Mouse (Mus musculus): ENCODE results near the gene Tcaf2.

Gene Tcaf2

DNA sequence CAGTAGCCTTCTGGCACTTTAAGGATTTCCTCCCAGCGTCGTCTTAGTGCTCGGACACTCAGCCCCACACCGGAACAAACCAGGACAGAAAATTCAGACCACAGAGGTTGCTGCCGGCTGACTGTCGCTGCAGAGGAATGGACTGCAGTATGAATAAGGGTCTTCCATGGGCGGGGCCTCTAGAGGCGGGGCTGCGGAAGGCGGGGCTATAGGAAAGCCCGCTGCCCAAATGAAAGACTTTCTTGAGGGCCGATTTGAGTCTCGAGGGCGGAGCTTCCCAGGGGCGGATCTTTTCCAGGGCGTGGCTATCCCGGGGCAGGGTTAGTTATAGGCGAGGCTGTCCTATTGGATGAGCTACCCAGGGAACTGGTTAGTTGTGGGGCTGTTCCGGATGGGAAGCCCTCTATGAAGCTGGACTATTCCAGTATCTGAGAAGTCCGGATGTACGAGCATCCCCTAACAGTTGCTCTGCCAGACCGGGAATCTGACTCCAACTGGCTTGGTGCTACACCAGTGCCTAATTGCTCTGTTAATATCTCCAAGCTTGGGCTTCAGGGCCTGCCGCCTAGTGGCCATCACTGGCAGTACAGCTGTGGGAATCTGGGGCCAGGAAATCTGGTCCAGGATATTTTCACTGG lies at the start of gene Tcaf2:
Gene Tcaf2, minus strand, starts transcription at position 343 of the 638 bp plus-strand sequence.
- peak; percentile 77 for DNase-seq (ENCODE audit: extremely low spot score, low read depth, low spot score)

DNA sequence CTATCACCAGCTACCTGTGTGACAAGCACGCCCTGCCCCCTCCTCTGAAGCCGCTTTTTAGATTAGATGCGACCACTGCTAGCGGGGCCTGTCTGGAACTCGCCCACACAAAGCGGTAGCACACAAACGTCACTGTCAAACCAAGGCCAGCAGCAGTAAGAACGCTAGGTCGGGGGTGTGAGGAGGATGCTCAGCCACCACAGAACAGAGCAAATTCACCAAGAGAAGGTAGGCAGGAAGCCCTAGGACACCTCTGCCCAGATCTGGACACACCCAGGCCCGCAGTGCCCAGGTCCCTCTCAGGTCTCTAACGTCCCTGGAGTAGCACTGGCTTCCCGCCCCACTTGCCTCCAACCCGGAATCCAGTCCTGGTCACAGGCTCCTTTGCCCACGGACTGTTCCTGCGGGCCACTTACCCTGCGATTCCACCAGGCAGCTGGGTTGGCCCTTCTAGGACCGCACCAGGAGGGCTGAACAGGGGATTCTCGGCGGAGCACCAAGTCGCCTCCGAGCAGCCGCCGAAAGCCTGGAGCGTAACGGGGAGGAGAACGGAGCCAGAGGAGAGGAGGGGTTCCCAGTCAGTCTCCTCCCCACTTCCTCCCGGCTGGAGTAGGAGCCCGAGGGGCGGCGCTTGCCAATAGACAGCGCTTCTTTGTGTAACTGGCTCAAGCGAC lies 47.6 kb upstream of the Tcaf2 start:
- DNase-seq (ENCODE audit: extremely low spot score, low read depth, low spot score): peak; percentile 46

DNA sequence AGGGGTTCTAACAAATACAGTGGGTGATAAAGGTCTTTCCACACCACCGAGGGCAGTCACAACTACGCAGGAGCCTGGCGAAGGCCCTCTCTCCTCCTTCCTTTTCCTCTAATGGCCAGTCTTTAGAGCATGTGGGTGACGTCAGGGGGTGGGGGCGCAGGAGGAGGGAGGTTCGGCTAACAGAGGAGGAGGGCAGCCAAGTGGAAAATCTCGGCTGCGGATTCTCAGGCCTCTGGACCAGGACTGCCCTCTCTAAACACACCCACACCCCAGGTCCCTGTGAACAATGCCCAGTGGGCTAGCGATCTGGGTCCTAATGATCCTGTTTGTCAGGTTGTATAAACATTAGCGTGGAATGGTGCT lies 47.1 kb upstream of the Tcaf2 start:
- peak; percentile 39 for DNase-seq (ENCODE audit: extremely low spot score, low read depth, low spot score)

DNA sequence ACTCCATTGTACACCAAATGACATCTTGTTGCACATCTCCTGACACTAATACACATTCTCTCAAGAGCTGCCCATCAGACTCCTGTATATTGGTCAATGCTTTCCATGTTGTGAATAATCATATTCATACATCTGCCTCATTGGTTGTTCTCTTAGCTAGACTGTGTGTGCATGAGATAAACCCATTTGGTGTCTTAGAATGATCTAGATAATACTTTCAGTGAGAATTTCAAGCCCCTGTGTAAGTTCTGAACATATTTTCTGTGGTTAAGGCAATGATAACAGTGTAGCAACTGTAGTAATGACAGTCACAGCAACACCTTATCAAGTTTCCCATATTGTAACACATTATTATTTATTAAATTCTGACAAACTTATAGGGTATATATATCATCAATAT lies 44.7 kb upstream of the Tcaf2 start:
- no peak for DNase-seq (ENCODE audit: extremely low spot score, low read depth, low spot score)

DNA sequence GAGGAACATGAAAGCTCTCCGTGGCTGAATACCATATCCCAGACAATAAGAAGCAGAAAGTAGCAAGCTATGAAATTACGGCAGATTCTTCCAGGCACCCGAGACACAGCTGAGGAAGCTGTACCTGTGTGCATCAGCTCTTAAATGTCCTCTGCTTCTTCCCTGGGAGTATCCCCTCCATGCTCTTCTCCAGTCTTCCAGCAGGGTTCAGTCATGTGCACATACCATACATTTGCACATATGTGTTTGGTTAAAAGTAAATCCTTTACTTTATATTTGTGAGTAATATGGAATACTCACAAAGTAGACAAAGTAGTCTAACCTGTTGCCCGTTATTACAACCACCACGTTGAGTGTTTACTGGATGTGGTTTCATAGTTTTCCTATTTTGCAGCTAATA lies 42.9 kb upstream of the Tcaf2 start:
- DNase-seq (ENCODE audit: extremely low spot score, low read depth, low spot score): no peak

DNA sequence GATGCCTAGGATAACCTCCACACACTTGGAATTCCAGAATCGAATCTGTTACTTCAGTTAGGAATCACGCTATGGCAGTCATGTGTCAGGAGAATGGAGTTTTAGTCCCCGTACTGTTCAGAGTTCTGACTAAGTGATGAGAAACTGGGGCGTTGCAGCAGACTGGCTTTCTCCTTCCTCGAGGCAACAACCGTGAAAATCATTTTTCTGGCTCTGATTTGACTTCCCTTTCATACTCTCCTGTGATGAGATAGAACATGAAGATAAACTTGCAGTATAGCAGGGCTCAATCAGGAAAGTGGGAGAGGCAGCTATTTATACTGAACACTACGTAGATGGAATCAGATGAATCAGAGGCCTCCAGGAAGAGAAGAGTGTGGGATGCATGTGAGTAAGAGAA lies 35.0 kb upstream of the Tcaf2 start:
- DNase-seq (ENCODE audit: extremely low spot score, low read depth, low spot score): no peak

DNA sequence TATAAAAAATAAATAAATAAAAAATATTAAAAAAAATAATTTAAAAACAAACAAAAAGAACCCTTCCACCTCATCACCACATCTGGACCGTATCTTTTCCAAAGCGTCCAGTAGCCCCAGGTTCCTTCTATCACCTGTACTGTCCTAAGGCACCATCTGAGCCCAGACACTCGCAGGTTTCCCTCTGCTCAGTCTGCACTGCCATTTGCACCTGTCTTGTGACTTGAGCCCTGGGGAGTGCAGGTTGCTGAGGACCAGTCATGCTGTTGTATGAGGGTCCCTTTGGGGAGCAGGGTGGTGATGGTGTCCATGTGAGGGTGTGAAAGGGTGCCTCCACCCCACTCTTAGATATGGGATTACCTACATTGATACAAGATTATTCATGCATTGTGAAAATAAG lies 31.0 kb upstream of the Tcaf2 start:
- DNase-seq (ENCODE audit: extremely low spot score, low read depth, low spot score): no peak

DNA sequence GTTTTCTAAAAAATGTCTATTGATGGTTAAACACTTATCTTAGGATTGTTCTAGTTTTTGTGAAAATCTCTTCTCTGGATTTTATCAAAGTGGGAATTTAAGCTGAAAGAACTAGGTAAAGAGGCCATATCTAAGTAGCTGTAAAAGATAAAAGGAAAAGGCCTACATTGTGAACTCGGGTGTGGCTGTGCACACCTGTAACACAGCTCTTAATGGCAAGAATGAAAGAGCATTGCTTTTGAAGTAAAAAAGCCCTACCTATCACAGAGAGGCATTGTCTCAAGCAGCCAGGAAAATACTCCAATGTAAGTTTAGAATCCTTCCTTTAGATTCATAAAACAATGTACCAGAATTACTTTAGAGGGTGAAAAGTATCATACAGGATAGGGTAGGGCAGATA lies 26.7 kb upstream of the Tcaf2 start:
- DNase-seq (ENCODE audit: extremely low spot score, low read depth, low spot score): no peak

DNA sequence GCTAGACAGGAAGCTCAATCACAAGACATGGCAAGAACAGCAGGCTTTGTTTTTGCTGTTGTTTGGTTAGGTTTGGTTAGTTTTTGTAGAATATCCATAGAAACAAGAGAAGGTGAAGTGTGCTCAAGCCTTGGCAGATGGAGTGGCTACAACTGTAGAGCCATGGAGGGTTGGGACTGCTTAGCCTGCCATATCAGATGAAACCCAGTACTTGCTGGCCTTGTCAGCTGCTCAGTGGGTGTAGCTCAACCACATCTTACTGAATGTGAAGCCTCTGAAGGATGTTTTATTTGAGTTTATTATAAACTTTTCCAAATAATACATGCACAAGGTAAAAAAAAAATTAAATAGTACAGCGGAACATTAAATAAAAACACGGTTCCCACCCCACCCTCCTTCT lies 22.7 kb upstream of the Tcaf2 start:
- no peak for DNase-seq (ENCODE audit: extremely low spot score, low read depth, low spot score)

DNA sequence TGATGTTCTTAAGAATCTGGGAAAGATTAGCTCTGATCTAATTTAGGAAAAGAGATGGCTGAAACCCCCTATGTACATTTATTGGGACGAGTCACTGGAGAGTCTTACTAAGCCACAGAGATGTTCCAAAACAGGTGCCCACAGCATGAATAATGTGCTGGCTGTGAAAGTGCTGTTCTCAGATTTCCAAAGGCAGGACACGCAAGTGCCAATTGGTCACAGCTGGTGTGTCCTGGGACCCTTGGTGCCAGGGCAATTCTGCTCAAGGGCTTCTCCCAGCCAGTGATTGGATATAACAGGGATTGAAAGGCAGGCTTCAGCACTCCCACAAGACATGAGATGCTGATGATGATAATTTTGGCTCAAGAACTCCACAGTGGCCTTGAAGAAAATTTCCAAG lies 16.7 kb upstream of the Tcaf2 start:
- DNase-seq (ENCODE audit: extremely low spot score, low read depth, low spot score): no peak

DNA sequence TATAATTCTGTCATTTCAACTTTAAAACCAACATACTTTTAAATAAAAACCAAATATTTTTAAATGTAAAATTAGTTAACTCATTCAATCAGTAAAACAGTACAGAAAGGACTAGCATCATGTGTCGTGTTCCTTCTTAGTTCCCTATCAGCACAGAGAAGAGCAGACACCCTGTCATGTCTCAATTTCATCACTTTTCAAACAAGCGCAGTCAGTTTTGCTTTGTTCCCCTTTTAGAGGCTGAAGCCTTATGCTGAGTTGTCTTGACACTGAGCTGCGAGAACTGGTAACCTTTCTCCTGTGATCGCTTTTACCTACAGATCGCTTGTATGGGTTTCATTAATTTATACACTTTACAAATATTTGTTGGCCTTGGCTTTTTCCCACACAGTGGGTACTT lies 10.7 kb downstream of the Tcaf2 start:
- no peak for DNase-seq (ENCODE audit: extremely low spot score, low read depth, low spot score)

DNA sequence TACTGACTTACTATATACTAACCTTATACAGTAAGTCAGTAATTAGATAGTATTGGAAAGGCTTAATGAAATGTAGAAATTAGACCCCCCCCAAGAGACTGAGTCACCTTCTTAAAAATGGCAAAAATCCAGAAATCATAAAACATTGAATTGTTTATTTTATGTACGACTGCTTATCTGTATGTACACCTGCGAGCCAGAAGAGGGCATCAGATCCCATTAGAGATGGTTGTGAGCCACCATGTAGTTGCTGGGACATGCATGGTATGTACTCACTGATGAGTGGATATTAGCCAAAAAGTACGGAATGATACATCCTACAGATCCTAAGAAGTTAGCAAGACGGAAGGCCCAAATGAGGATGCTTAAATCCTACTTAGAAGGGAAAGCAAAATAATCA lies 13.7 kb downstream of the Tcaf2 start:
- no peak for DNase-seq (ENCODE audit: extremely low spot score, low read depth, low spot score)

DNA sequence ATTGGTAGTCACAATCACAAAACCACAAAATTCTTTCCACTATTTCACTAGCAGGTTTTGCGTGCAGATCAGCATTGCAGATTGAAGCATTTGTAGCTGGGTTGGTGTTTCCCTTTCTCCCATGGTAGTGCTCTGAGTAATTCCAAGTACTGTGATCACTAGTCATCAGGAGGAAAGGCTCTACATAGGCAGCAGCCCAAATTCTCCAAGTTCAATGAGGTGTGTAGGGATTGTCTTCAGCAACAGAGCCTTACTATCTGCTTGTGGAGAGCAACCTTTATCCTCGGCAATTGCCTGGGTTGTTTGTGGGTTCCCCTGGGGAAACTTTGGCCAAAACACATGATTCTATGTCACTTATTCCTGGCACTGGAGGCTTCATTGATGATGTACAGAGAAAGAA lies 28.1 kb downstream of the Tcaf2 start:
- no peak for DNase-seq (ENCODE audit: extremely low spot score, low read depth, low spot score)

DNA sequence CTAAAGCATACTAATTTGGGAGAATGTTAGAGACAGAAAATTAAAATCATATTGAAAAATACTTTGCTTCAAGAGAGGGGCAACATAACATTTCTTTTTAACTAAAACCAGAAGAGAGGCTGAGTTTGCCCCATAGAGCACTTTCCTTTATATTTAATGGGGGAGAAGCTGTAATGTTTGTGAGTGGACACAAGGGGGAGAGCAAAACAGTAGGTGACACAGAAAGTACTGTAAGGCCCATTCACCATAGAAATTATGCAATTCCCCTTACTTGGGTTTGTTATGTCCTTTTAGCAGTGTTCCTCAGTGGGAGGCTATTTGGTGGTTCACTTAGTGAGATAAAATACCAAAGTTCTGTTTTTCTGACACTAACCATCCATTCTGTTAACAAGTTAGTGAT lies 32.8 kb downstream of the Tcaf2 start:
- DNase-seq (ENCODE audit: extremely low spot score, low read depth, low spot score): no peak

DNA sequence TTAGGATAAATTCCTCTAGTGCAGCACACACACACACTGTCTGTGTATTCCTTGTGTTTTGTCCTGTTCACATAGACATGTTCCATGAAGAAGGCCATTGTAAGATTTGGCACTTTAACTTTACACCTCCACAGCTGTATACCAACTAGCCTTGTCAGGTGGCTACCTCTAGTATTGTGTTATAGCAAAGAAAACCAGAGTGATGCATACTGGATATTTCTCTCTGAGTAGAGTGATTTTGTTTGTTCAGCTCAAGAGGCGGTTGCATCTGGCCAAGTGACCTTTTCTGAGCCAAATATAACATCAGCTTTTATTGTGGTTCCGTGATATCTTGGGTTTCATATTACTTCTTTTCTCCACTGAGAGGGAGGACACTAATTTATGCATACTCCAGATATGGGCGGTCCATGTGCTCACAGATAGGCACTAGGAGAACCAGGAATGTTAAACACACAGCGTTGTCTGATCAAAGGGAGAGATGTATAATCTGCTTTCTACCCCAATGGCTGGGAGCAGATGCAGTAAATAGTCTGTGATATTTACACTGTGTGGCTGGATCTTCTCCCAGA lies 34.0 kb downstream of the Tcaf2 start:
- no peak for DNase-seq (ENCODE audit: extremely low spot score, low read depth, low spot score)

DNA sequence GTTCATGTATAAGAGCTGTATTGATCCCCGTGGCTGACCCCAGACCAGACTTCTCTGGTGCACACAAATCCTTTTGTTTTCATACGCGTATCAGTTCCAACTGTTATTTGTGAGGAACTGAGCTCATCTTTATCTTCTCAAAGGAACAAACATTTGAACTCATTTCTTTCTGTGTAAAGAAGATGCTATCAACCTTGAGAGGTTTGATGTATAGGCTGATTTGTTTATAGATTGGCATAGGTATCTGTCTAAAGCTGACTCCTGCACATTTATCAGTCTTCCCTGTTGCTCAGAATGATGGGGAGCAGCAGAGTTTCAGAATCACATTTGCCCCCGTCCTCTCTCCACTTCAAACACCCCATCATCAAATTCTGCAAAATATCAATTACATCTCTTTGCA lies 47.5 kb downstream of the Tcaf2 start, which contains the start of gene Tcaf3:
Gene Tcaf3, minus strand, starts transcription at position 101 of the 400 bp plus-strand sequence.
- DNase-seq (ENCODE audit: extremely low spot score, low read depth, low spot score): no peak

DNA sequence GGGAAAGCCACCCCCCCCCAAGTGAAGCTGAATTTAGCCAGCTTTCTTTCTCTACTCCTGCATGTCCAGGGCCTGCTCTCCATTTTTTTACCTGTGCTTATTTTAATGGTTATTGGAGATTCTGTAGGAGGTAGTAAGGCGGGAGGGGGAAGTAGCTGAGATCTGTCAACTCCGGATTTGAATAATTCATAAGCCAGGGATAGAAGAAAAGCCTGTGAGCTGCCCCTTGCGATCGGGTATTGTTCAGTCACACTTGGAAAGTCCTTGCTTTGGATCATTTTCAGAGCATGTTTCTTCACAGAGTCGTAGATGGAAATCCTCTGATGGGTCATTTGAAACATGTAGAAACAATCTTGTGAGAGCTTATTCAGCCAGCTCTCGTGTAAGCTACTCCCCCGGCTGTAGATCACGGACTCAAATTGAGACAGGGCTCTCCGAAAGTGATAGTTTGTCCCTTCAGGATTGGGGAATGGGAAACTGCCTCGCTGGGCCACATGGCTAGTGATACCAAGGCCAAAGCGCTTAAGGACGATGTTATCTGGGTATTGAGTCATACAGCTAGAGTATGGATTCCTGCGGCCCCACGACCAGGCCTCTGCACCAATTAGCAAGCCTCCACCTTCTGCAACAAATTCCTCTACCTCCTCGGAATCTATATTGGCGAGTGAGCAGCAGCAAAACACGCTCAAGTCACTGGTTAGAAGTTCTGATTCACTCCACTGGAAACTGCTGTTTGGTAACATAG lies 51.7 kb downstream of the Tcaf2 start:
- DNase-seq (ENCODE audit: extremely low spot score, low read depth, low spot score): no peak

DNA sequence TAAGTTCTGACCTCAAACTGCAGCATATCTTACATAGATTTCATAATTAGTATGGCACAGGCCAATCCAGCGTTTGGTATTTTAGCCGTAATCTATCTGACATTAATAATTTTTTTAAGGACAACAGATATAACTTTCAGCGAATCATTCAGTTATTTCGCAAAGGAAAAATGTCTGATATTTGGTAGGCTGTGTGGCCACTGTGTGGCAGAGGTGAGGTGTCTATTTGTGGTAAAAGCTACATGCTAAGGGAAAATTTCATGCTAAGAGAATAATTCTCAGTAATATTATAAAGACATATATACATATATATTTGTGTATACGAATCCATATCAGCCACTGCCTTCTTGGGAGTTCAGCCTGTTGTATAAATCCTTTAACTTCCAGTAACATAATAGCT lies 58.5 kb downstream of the Tcaf2 start:
- no peak for DNase-seq (ENCODE audit: extremely low spot score, low read depth, low spot score)

DNA sequence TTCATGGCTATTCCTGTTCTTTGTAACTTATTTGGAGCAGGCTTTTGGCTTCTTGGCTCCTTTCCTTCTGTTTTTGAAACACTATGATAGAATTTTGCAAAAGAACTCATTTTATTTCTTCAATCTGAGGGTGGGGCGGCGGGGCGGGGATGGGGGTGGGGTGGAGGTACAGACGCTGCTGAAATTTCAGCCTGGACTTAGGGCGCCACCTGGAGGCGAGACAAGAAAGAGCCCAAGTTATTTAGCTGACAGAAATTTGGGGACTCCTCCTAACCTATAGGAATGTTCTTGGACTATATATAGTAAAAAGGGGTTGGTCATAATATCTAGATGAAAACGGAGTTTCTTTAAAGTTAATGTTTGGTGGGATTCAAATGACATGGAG lies 61.6 kb downstream of the Tcaf2 start:
- DNase-seq (ENCODE audit: extremely low spot score, low read depth, low spot score): peak; percentile 42

DNA sequence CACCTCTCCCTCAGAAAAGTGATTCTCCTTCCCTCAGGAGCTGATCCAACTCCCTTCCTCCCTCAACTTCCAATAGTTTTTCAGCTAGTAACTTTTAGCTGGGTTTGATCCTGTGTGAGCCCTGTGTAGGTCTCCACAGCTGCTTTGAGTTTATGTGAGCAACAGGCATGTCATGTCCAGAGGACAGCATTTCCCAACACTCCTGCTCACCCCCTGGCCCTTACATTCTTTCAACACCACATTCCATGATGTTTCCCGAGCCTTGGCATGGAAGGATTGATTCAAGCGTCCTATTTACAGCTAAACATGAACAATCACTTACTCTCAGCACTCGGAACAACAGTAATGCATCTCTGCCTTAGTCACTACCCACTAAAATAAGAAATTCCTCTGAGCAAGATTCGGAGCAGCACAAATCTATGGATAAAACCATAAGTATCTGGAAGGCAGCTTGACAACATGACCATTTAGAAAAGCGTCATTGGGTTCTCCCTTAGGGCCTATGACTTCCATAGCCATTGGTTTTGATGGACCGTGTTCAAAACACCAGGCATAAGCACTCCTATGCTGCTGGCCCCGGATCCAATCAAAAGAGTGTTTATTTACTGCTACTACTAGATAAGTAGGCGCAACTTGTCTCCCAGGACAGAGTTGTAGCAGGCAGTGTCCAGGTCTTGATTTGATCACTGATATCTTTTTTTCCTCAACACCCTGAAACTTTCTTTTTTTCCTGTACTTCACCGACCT lies 62.1 kb downstream of the Tcaf2 start:
- DNase-seq (ENCODE audit: extremely low spot score, low read depth, low spot score): no peak

DNA sequence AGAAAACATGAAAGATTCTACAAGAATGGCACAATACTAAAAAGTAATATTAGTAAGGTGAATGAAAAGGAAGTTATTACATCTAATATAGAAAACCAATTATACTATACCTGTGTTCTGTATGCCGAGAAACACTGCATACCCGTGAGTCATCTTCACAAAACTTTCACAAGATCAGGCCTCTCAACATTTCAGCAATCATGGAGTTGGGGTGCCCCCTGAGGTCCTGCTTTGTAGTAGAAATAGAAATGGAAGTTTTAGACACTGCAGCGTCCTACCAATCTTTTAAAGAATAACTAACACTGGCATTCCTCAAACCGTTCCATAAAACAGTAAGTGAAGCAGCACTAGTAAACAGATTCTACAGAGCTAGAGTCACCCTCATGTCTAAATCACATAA lies 66.4 kb downstream of the Tcaf2 start:
- no peak for DNase-seq (ENCODE audit: extremely low spot score, low read depth, low spot score)

Data from hindlimb bud, embryonic 11.5 days (tissue).